Mouse (Mus musculus) CH12.LX (cell line): ENCODE data around the gene Frs2.

Experiments
- CTCF ChIP-seq, 2 experiments: IDR thresholded peaks in 1 of 2; conservative IDR thresholded peaks in 1 of 2; 2 replicates each; pipeline ENCODE4 v1.5.1; 2011 to 2012; ENCODE audit warnings: low read depth in 2 of 2, low read length in 2 of 2, improper control_type of control experiment in 1 of 2, inconsistent platforms in 1 of 2, mild to moderate bottlenecking in 1 of 2, moderate library complexity in 1 of 2
- EP300 ChIP-seq: IDR thresholded peaks from 2 replicates; pipeline ENCODE4 v1.6.1; 2011; ENCODE audit warnings: low read length, improper control_type of control experiment
- JUND ChIP-seq: conservative IDR thresholded peaks from 2 replicates; pipeline ENCODE4 v1.6.1; 2011; ENCODE audit warnings: low read depth, low read length, improper control_type of control experiment
- POLR2A ChIP-seq: IDR thresholded peaks from 2 replicates; pipeline ENCODE4 v1.6.1; 2011; ENCODE audit warnings: low read depth, mild to moderate bottlenecking, improper control_type of control experiment, low read length
- USF1 ChIP-seq: IDR thresholded peaks from 2 replicates; pipeline ENCODE4 v1.6.1; 2014; ENCODE audit warnings: low read depth, mild to moderate bottlenecking, inconsistent platforms, low read length, improper control_type of control experiment

- no peak for TF ChIP-seq JUND
- TF ChIP-seq EP300 = no peak
- no peak for TF ChIP-seq POLR2A
- TF ChIP-seq CTCF (conservative IDR thresholded peaks at IDR 0.05 in 1 of 2, IDR thresholded peaks at IDR 0.05 in 1 of 2; ENCODE audit: low read depth in 2 of 2, low read length in 2 of 2) = no peak
- no peak for TF ChIP-seq USF1
Observed at GRCm38 (mm10) chr10:117195005-117195404, 46.7 kb upstream of the Frs2 start.
